Comparison of ENCODE assay signal across 10 mouse cellular contexts in genomic region chr6:71981450-71981849, GRCm38 (mm10).
DNase-seq lines count a peak whose midpoint lies in the region; ATAC-seq and TF ChIP-seq lines count a peak whose summit lies in the region.
"Had no signal": no experiment of that assay in that cellular context is flagged by ENCODE, and none has a peak within 500 bp of the region (broad histone marks: within the 10 kb centered on the region; RNA-seq: fewer than 3 reads in every experiment).

No protein-coding gene starts in this region.

- peak overlapping the region; percentile 71 for H3K27ac ChIP-seq in layer of hippocampus, adult 2 months
- no peak overlapping the region for H3K27ac ChIP-seq in midbrain, postnatal 0 days (ENCODE audit: low read depth, low read length)
- H3K27ac ChIP-seq: embryonic facial prominence, embryonic 10.5 days had no signal

- no peaks in the 10 kb centered on the region for H3K9me3 ChIP-seq in midbrain, postnatal 0 days (ENCODE audit: low read length)
- H3K9me3 ChIP-seq: embryonic facial prominence, embryonic 10.5 days had no signal

- no peak overlapping the region for H3K4me3 ChIP-seq in layer of hippocampus, adult 2 months
- no peak overlapping the region for H3K4me3 ChIP-seq in midbrain, postnatal 0 days (ENCODE audit: low read depth, low read length)
- H3K4me3 ChIP-seq: embryonic facial prominence, embryonic 10.5 days had no signal

- H3K4me2 ChIP-seq in midbrain, postnatal 0 days (ENCODE audit: low read depth, low read length, poor library complexity, severe bottlenecking) = no peak overlapping the region

- H3K36me3 ChIP-seq in midbrain, postnatal 0 days (ENCODE audit: insufficient read depth, low read length) = peaks cover 43% of the 10 kb centered on the region

- H3K4me1 ChIP-seq in midbrain, postnatal 0 days (ENCODE audit: insufficient read depth, low read length) = no peaks in the 10 kb centered on the region
- H3K4me1 ChIP-seq: embryonic facial prominence, embryonic 10.5 days had no signal

- peak; percentile 34 to 47 for DNase-seq in layer of hippocampus, adult 2 months (ENCODE audit: low spot score in 2 of 2)
- DNase-seq in layer of hippocampus, postnatal 25 days (ENCODE audit: extremely low spot score in 1 of 2, low spot score in 1 of 2) = no peak
- DNase-seq in frontal cortex, adult 2 months (ENCODE audit: extremely low spot score in 1 of 2, low spot score in 1 of 2) = peak; percentile 75 to 84
- DNase-seq in naive thymus-derived CD4-positive, alpha-beta T cell, adult 2 months (ENCODE audit: low read depth) = peak; percentile 43
- no peak for DNase-seq in midbrain, postnatal 0 days (ENCODE audit: low spot score)
- DNase-seq: forebrain, postnatal 0 days; lung, postnatal 14 days had no signal

- H3K9ac ChIP-seq in midbrain, postnatal 0 days (replicated peaks; ENCODE audit: low read length, poor library complexity, severe bottlenecking) = no peak overlapping the region
- H3K9ac ChIP-seq: forebrain, postnatal 0 days had no signal

- no peak for TF ChIP-seq CTCF in layer of hippocampus, adult 2 months (conservative IDR thresholded peaks at IDR 0.05)
- no peak for TF ChIP-seq CTCF in midbrain, postnatal 0 days (IDR thresholded peaks at IDR 0.05)

- ATAC-seq in CD4-positive, CD25-positive, alpha-beta regulatory T cell, adult 4 months = peak; percentile 38
- no peak for ATAC-seq in midbrain, postnatal 0 days (ENCODE audit: low FRiP score)
- ATAC-seq in megakaryocyte-erythroid progenitor cell, adult 5-6 weeks (replicated peaks; ENCODE audit: low FRiP score, low TSS enrichment, poor library complexity, severe bottlenecking) = no peak
- ATAC-seq: forebrain, postnatal 0 days had no signal

- 87% methylated on average over 4 of the region's 4 CpGs for WGBS in midbrain, postnatal 0 days

- no peaks in the 10 kb centered on the region for H3K27me3 ChIP-seq in midbrain, postnatal 0 days (ENCODE audit: insufficient read depth, low read length)

Comparison
In these comparisons a context has a peak if more than half of its experiments do, and no peak if none do; other contexts are left out.
1. DNase-seq: peak in layer of hippocampus, adult 2 months (2 of 2), frontal cortex, adult 2 months (2 of 2) and naive thymus-derived CD4-positive, alpha-beta T cell, adult 2 months (single experiment); none in layer of hippocampus, postnatal 25 days (0 of 2) and midbrain, postnatal 0 days (single experiment).